Mouse (Mus musculus) myocyte (in vitro differentiated cells): ENCODE results near the gene Cd2ap. TPM values are rescaled to one million over a fixed set of nuclear protein-coding genes. Genes with fewer than 3 reads are reported as not detected.

Source experiments
- H3K27me3 ChIP-seq: one replicate; pipeline ENCODE4 v1.6.1; 2011; ENCODE audit not compliant: control insufficient read depth, insufficient read depth, insufficient read length
- H3K36me3 ChIP-seq: one replicate; pipeline ENCODE4 v1.6.1; 2011; ENCODE audit not compliant: control insufficient read depth, insufficient read depth
- H3K4me2 ChIP-seq: one replicate; pipeline ENCODE4 v1.6.1; 2011; ENCODE audit warnings: low read depth, control low read depth
- H3K4me3 ChIP-seq: one replicate; pipeline ENCODE4 v1.5.1; 2011; ENCODE audit warnings: mild to moderate bottlenecking, control low read depth, moderate library complexity
- H3K79me2 ChIP-seq: one replicate; pipeline ENCODE4 v1.6.1; 2011; ENCODE audit not compliant: control insufficient read depth, insufficient read depth
- H3ac ChIP-seq: one replicate; pipeline ENCODE4 v1.6.1; 2011; ENCODE audit not compliant: control insufficient read depth, insufficient read length
- CEBPB ChIP-seq: IDR thresholded peaks from 2 replicates; pipeline ENCODE4 v1.6.1; 2011; ENCODE audit warnings: mild to moderate bottlenecking, moderate library complexity; ENCODE audit not compliant: poor library complexity, insufficient read depth, severe bottlenecking
- E2F4 ChIP-seq: IDR thresholded peaks from one replicate; pipeline ENCODE4 v1.6.1; 2011; ENCODE audit warnings: mild to moderate bottlenecking, control low read depth, moderate library complexity; ENCODE audit not compliant: insufficient read depth
- MAX ChIP-seq: IDR thresholded peaks from one replicate; pipeline ENCODE4 v1.6.1; 2011; ENCODE audit warnings: low read depth, mild to moderate bottlenecking, control low read depth
- MYOD1 ChIP-seq, 3 experiments: IDR thresholded peaks; one replicate each; pipeline ENCODE4 v1.6.1; 2011; ENCODE audit warnings: control low read depth in 2 of 3, low read depth in 2 of 3, mild to moderate bottlenecking in 2 of 3, moderate library complexity in 1 of 3; ENCODE audit not compliant: insufficient read length in 2 of 3, control insufficient read depth in 1 of 3
- MYOG ChIP-seq, 3 experiments: IDR thresholded peaks; one replicate each; pipeline ENCODE4 v1.6.1; 2011; ENCODE audit warnings: control low read depth in 2 of 3, low read depth in 2 of 3, mild to moderate bottlenecking in 2 of 3; ENCODE audit not compliant: insufficient read length in 2 of 3, control insufficient read depth in 1 of 3, insufficient read depth in 1 of 3
- POLR2A ChIP-seq: IDR thresholded peaks from one replicate; pipeline ENCODE4 v1.6.1; 2011; ENCODE audit warnings: low read depth, mild to moderate bottlenecking, control low read depth, moderate library complexity; ENCODE audit not compliant: insufficient read length
- POLR2AphosphoS2 ChIP-seq: IDR thresholded peaks from one replicate; pipeline ENCODE4 v1.6.1; 2011; ENCODE audit warnings: low read depth, control low read depth; ENCODE audit not compliant: insufficient read length
- REST ChIP-seq: IDR thresholded peaks from one replicate; pipeline ENCODE4 v1.6.1; 2011; ENCODE audit warnings: mild to moderate bottlenecking, control low read depth, moderate library complexity; ENCODE audit not compliant: insufficient read depth, insufficient read length
- SRF ChIP-seq: IDR thresholded peaks from one replicate; pipeline ENCODE4 v1.6.1; 2011; ENCODE audit warnings: low read depth; ENCODE audit not compliant: control insufficient read depth, insufficient read length
- TCF12 ChIP-seq: IDR thresholded peaks from one replicate; pipeline ENCODE4 v1.6.1; 2011; ENCODE audit warnings: mild to moderate bottlenecking, control low read depth; ENCODE audit not compliant: poor library complexity, insufficient read depth, severe bottlenecking
- TCF3 ChIP-seq: IDR thresholded peaks from one replicate; pipeline ENCODE4 v1.6.1; 2011; ENCODE audit warnings: low read depth, control low read depth; ENCODE audit not compliant: insufficient read length
- USF1 ChIP-seq: IDR thresholded peaks from one replicate; pipeline ENCODE4 v1.6.1; 2011; ENCODE audit warnings: low read depth, mild to moderate bottlenecking, control low read depth, moderate library complexity
- polyA plus RNA-seq: library from polyadenylated mRNA; unstranded; fragments of >200 nt; fragmentation: generic; extraction: Trizol; gene quantifications from one replicate; pipeline ENCODE4 v1.2.1, GENCODE M21; 2012; ENCODE audit warnings: missing spikeins

Cd2ap gene
- polyA plus RNA-seq, 1 experiment: 2.3 TPM

DNA sequence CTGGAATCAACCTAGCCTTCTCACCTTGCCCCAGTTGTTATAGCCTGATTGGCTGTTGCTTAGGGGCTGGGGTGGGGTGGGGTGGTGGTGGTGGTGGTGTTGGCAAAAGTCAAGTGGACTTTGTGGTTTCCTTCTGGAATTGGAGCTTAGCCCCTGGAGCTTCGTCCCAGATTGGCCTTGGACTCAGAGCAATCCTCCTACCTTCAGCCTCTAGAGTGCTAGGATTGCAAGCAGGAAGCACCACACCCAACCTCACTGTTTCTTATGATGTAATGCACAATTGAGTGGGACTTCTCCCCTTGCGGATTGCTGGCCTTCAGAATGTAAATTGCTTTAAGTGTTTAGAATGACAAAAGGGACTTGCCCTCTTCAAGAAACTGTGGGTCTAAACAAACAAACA, 24.3 kb upstream of the Cd2ap start:
- Histone ChIP-seq H3K27me3 (no peaks in the 10 kb centered on the region), H3K36me3 (no peaks in the 10 kb centered on the region), H3K4me2 (no peak overlapping the region), H3K79me2 (no peaks in the 10 kb centered on the region), H3K4me3 (no peak overlapping the region), H3ac (no peak overlapping the region)
- no peak for TF ChIP-seq TCF3
- no peak for TF ChIP-seq USF1
- no peak for TF ChIP-seq REST
- no peak for TF ChIP-seq MYOD1 (IDR thresholded peaks at IDR 0.05; ENCODE audit: control insufficient read depth in 1 of 3, insufficient read length in 2 of 3, low read depth in 2 of 3)
- no peak for TF ChIP-seq CEBPB
- no peak for TF ChIP-seq SRF
- no peak for TF ChIP-seq POLR2AphosphoS2

GRCm38 (mm10) chr17:42887282-42887707, 10.8 kb upstream of the Cd2ap start:
- no peaks in the 10 kb centered on the region for H3K27me3 ChIP-seq
- TF ChIP-seq POLR2A: no peak
- TF ChIP-seq USF1: no peak
- no peak for TF ChIP-seq TCF3
- TF ChIP-seq MYOG (IDR thresholded peaks at IDR 0.05; ENCODE audit: control insufficient read depth in 1 of 3, insufficient read depth in 1 of 3, insufficient read length in 2 of 3, low read depth in 2 of 3): no peak
- no peak for TF ChIP-seq TCF12
- no peak for TF ChIP-seq CEBPB
- TF ChIP-seq MYOD1 (IDR thresholded peaks at IDR 0.05; ENCODE audit: control insufficient read depth in 1 of 3, insufficient read length in 2 of 3, low read depth in 2 of 3): no peak
- TF ChIP-seq POLR2AphosphoS2: no peak
- no peak for TF ChIP-seq MAX
- TF ChIP-seq SRF: no peak
- TF ChIP-seq REST: no peak
- no peak for TF ChIP-seq E2F4
- H3ac ChIP-seq: no peak overlapping the region
- H3K4me3 ChIP-seq: no peak overlapping the region
- H3K79me2 ChIP-seq: no peaks in the 10 kb centered on the region
- H3K36me3 ChIP-seq: no peaks in the 10 kb centered on the region
- no peak overlapping the region for H3K4me2 ChIP-seq

GRCm38 (mm10) chr17:42885091-42885501, 8.6 kb upstream of the Cd2ap start:
- TF ChIP-seq MYOG (IDR thresholded peaks at IDR 0.05; ENCODE audit: control insufficient read depth in 1 of 3, insufficient read depth in 1 of 3, insufficient read length in 2 of 3, low read depth in 2 of 3) (no peak), TCF12 (no peak), USF1 (no peak), MYOD1 (IDR thresholded peaks at IDR 0.05; ENCODE audit: control insufficient read depth in 1 of 3, insufficient read length in 2 of 3, low read depth in 2 of 3) (no peak), E2F4 (no peak), SRF (no peak), REST (no peak), POLR2A (no peak), TCF3 (no peak), MAX (no peak), POLR2AphosphoS2 (no peak), CEBPB (no peak)
- Histone ChIP-seq H3K79me2 (no peaks in the 10 kb centered on the region), H3K4me2 (no peak overlapping the region), H3K4me3 (no peak overlapping the region), H3K27me3 (no peaks in the 10 kb centered on the region), H3ac (no peak overlapping the region), H3K36me3 (no peaks in the 10 kb centered on the region)

DNA sequence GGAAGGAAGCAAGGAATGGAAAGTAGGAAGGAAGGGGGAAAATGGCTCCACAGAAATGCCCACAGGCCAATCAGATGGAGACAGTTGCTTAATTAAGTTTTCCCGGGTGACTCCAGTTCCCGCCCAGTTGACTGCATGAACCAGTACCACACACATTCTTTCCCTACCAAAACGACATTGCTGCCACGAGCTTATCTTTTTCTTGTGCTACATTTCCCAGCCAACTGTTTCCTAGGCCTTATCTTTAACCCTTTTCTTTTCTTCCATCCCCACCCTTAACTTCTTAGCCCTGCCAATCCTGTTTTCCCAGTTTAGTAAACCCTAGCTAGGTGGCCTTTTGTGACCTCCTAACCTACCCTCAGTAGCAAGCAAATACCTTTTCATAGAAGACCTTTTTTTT, 7.9 kb upstream of the Cd2ap start:
- H3K79me2 ChIP-seq: no peaks in the 10 kb centered on the region
- H3K27me3 ChIP-seq: no peaks in the 10 kb centered on the region
- no peak overlapping the region for H3ac ChIP-seq
- no peak for TF ChIP-seq TCF12
- no peak for TF ChIP-seq POLR2A
- no peak for TF ChIP-seq CEBPB
- TF ChIP-seq MAX: no peak
- no peak for TF ChIP-seq SRF
- TF ChIP-seq TCF3: no peak
- no peak for TF ChIP-seq E2F4
- TF ChIP-seq MYOD1 (IDR thresholded peaks at IDR 0.05; ENCODE audit: control insufficient read depth in 1 of 3, insufficient read length in 2 of 3, low read depth in 2 of 3): no peak
- no peak for TF ChIP-seq POLR2AphosphoS2
- TF ChIP-seq MYOG (IDR thresholded peaks at IDR 0.05; ENCODE audit: control insufficient read depth in 1 of 3, insufficient read depth in 1 of 3, insufficient read length in 2 of 3, low read depth in 2 of 3): no peak
- no peak for TF ChIP-seq USF1
- TF ChIP-seq REST: no peak
- no peaks in the 10 kb centered on the region for H3K36me3 ChIP-seq
- no peak overlapping the region for H3K4me2 ChIP-seq
- no peak overlapping the region for H3K4me3 ChIP-seq

DNA sequence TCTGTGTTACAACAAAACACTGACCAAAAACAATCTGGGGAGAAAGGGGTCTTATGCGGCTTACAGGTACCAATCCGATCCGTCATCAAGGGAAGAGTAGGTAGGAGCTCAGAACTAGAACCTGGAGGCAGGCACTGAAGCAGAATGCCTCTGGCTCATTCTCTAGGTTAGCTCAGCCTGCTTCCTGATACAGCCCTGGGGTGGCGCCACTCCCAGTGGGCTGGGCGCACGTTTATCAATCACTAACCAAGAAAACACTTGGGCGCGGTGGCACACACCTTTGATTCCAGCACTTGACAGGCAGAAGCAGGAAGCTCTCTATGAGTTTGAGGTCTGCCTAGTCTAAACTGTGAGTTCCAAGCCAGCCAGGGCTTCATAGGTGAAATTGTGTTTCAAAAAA, 7.3 kb upstream of the Cd2ap start:
- H3K79me2 ChIP-seq: no peaks in the 10 kb centered on the region
- no peaks in the 10 kb centered on the region for H3K27me3 ChIP-seq
- TF ChIP-seq CEBPB (no peak), TCF12 (no peak), USF1 (no peak), TCF3 (no peak), E2F4 (no peak), POLR2AphosphoS2 (no peak), MYOG (IDR thresholded peaks at IDR 0.05; ENCODE audit: control insufficient read depth in 1 of 3, insufficient read depth in 1 of 3, insufficient read length in 2 of 3, low read depth in 2 of 3) (no peak), SRF (no peak), REST (no peak), MAX (no peak), POLR2A (no peak), MYOD1 (IDR thresholded peaks at IDR 0.05; ENCODE audit: control insufficient read depth in 1 of 3, insufficient read length in 2 of 3, low read depth in 2 of 3) (no peak)
- no peak overlapping the region for H3K4me2 ChIP-seq
- no peaks in the 10 kb centered on the region for H3K36me3 ChIP-seq
- H3ac ChIP-seq: no peak overlapping the region
- no peak overlapping the region for H3K4me3 ChIP-seq
